Mouse (Mus musculus): ENCODE results near the gene Cabp1.

DNA sequence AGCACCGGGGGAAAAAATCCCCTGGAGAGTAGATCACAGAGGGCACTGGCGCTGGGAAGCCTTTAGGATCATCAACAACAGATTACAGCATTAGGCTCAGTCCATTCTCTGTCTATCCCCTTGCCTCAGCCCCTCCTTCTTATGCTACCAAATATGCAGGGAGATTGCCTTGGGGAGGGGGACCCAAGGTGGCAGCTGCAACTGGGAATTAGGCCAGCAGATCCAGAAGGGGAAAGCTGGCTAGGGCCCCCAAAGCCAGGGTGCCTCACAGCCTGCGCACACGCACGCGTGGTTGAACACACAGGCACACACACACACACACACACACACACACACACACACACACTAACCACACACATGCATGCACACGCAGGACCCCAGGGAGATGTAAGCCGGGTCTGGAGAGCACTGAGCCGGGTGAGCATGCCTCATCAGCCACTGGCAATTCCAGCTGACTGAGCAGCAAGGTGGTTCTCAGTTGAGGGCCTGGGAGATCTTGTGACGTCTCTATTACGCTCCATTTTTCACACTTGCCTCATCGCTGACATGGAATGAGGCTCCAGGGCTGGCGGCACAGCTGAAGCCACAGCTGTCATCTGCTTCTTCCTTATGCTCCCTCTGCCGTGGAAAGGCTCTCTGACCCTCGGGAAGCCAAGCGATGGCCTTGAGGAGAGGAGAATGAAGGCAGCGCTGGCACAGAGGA is 7.7 kb downstream of the Cabp1 start:
- TF ChIP-seq POLR2A (IDR thresholded peaks at IDR 0.05; ENCODE audit: insufficient read depth, low read length), result no peak
- no peak for TF ChIP-seq EP300 (IDR thresholded peaks at IDR 0.05; ENCODE audit: insufficient read depth, low read depth, low read length)
- no peak for TF ChIP-seq CTCF (IDR thresholded peaks at IDR 0.05; ENCODE audit: low read depth, low read length)
